Mouse (Mus musculus) cerebellum, adult 8-10 months (tissue): ENCODE data around the gene 2010109A12Rik.

Experiments
- DNase-seq: peaks from one replicate; pipeline ENCODE4 v3.0.0; 2022

2010109A12Rik gene

GRCm38 (mm10) chr5:93231721-93232120 lies 25.4 kb downstream of the 2010109A12Rik start:
- peak; percentile 48 for DNase-seq

GRCm38 (mm10) chr5:93232838-93233237 lies 26.5 kb downstream of the 2010109A12Rik start:
- DNase-seq: no peak

GRCm38 (mm10) chr5:93234130-93234529 lies 27.8 kb downstream of the 2010109A12Rik start:
- DNase-seq: peak; percentile 41

GRCm38 (mm10) chr5:93234605-93235004 lies 28.3 kb downstream of the 2010109A12Rik start:
- DNase-seq: peak; percentile 40

GRCm38 (mm10) chr5:93235888-93236287 lies 29.6 kb downstream of the 2010109A12Rik start:
- DNase-seq: peak; percentile 96

GRCm38 (mm10) chr5:93236541-93236940 lies 30.2 kb downstream of the 2010109A12Rik start:
- DNase-seq: peak; percentile 42

- no peak for DNase-seq
Measured at GRCm38 (mm10) chr5:93239590-93240544, 33.5 kb downstream of the 2010109A12Rik start.

GRCm38 (mm10) chr5:93245280-93245679 lies 39.0 kb downstream of the 2010109A12Rik start:
- DNase-seq: no peak

- DNase-seq: no peak
Measured at GRCm38 (mm10) chr5:93249940-93250578, 43.7 kb downstream of the 2010109A12Rik start.

GRCm38 (mm10) chr5:93251001-93251760 lies 44.9 kb downstream of the 2010109A12Rik start:
- peak; percentile 62 for DNase-seq

GRCm38 (mm10) chr5:93255759-93256265 lies 49.5 kb downstream of the 2010109A12Rik start:
- no peak for DNase-seq

- no peak for DNase-seq
Measured at GRCm38 (mm10) chr5:93256820-93257405, 50.6 kb downstream of the 2010109A12Rik start.

GRCm38 (mm10) chr5:93259349-93259748 lies 53.0 kb downstream of the 2010109A12Rik start:
- DNase-seq: no peak

- no peak for DNase-seq
Measured at GRCm38 (mm10) chr5:93260983-93261382, 54.7 kb downstream of the 2010109A12Rik start.

GRCm38 (mm10) chr5:93262751-93263150 lies 56.4 kb downstream of the 2010109A12Rik start:
- DNase-seq: no peak
